14 mouse cellular contexts compared by ENCODE assay signal in the genomic region with DNA sequence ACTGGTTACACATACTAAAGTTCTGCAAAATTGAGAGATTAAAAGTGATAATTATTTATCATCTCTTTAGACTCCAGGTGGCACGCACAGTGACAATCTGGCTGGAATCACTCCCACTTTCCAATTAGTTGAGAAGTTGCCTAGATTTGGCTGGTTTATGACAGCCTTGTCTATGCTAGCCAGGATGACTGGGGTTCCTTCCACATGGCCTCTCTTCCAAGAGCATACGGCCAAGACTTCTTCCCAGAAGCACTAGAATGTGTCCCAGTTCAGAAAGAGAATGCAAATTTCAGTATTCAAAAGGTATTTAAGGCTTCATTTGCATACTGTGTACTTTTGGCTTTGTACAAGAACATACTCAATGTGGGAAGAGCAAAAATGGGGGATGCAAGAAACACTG.
DNase-seq lines count a peak whose midpoint lies in the region; ATAC-seq and TF ChIP-seq lines count a peak whose summit lies in the region.
"Had no signal": no experiment of that assay in that cellular context is flagged by ENCODE, and none has a peak within 500 bp of the region (broad histone marks: within the 10 kb centered on the region; RNA-seq: fewer than 3 reads in every experiment).

No protein-coding gene starts in this region.

- DNase-seq in cerebellum, adult 11 months = peak; percentile 32
- DNase-seq in cerebellum, adult 9-10 months = peak; percentile 69
- DNase-seq in layer of hippocampus, adult 8-10 months (ENCODE audit: low spot score in 2 of 2) = peak; percentile 71 to 74
- peak; percentile 45 for DNase-seq in left cerebral cortex, postnatal 4 days
- DNase-seq in ovary, postnatal 10 days (ENCODE audit: low spot score) = no peak
- no peak for DNase-seq in stomach, postnatal 0 days (ENCODE audit: low spot score)
- no peak for DNase-seq in kidney, adult 9 months
- DNase-seq: gastrocnemius, postnatal 10 days; kidney, postnatal 4 days had no signal

- ATAC-seq in stomach, postnatal 0 days (ENCODE audit: low FRiP score, low TSS enrichment) = no peak
- ATAC-seq: liver, embryonic 12.5 days had no signal

- 75% methylated on average over 2 of the region's 2 CpGs for WGBS in stomach, postnatal 0 days

- intact Hi-C loops in left cerebral cortex, postnatal 4 days (cut with DNase I) = no loop called here

- H3K4me1 ChIP-seq in stomach, postnatal 0 days (replicated peaks; ENCODE audit: control insufficient read depth, insufficient read depth) = no peaks in the 10 kb centered on the region
- H3K4me1 ChIP-seq: embryonic facial prominence, embryonic 13.5 days; liver, embryonic 12.5 days had no signal

- TF ChIP-seq CTCF in stomach, postnatal 0 days (IDR thresholded peaks at IDR 0.05; ENCODE audit: low read depth) = no peak

- no peak overlapping the region for H3K27ac ChIP-seq in stomach, postnatal 0 days (replicated peaks)
- H3K27ac ChIP-seq: embryonic facial prominence, embryonic 13.5 days; hindbrain, embryonic 15.5 days; liver, embryonic 12.5 days had no signal

- H3K4me2 ChIP-seq in stomach, postnatal 0 days (replicated peaks; ENCODE audit: low read depth) = no peak overlapping the region
- H3K4me2 ChIP-seq: embryonic facial prominence, embryonic 13.5 days; heart, embryonic 11.5 days; hindbrain, embryonic 15.5 days; liver, embryonic 12.5 days had no signal

- no peaks in the 10 kb centered on the region for H3K36me3 ChIP-seq in stomach, postnatal 0 days (ENCODE audit: control insufficient read depth, insufficient read depth, low read length)
- H3K36me3 ChIP-seq: embryonic facial prominence, embryonic 13.5 days; hindbrain, embryonic 15.5 days; liver, embryonic 12.5 days had no signal

- no peaks in the 10 kb centered on the region for H3K9me3 ChIP-seq in stomach, postnatal 0 days (ENCODE audit: control insufficient read depth, low read length)
- H3K9me3 ChIP-seq: embryonic facial prominence, embryonic 13.5 days; hindbrain, embryonic 15.5 days; liver, embryonic 12.5 days had no signal

- no peak for TF ChIP-seq EP300 in stomach, postnatal 0 days (optimal IDR thresholded peaks at IDR 0.05)

- H3K4me3 ChIP-seq in stomach, postnatal 0 days (ENCODE audit: low read depth, low read length) = no peak overlapping the region
- H3K4me3 ChIP-seq: embryonic facial prominence, embryonic 13.5 days; hindbrain, embryonic 15.5 days; liver, embryonic 12.5 days; myocyte had no signal

- no peaks in the 10 kb centered on the region for H3K27me3 ChIP-seq in stomach, postnatal 0 days (ENCODE audit: control insufficient read depth, insufficient read depth, low read length)
- H3K27me3 ChIP-seq: embryonic facial prominence, embryonic 13.5 days; hindbrain, embryonic 15.5 days; liver, embryonic 12.5 days had no signal

- no peak overlapping the region for H3K9ac ChIP-seq in stomach, postnatal 0 days (ENCODE audit: low read length)
- H3K9ac ChIP-seq: embryonic facial prominence, embryonic 13.5 days; hindbrain, embryonic 15.5 days; liver, embryonic 12.5 days had no signal

Comparison
In these comparisons a context has a peak if more than half of its experiments do, and no peak if none do; other contexts are left out.
1. DNase-seq: peak in cerebellum, adult 11 months (single experiment), cerebellum, adult 9-10 months (single experiment), layer of hippocampus, adult 8-10 months (2 of 2) and left cerebral cortex, postnatal 4 days (single experiment); none in ovary, postnatal 10 days (single experiment), stomach, postnatal 0 days (single experiment) and kidney, adult 9 months (single experiment).